Mouse (Mus musculus): Measurements from ENCODE around the gene Lhx8. TPM values are rescaled to one million over a fixed set of nuclear protein-coding genes. Genes with fewer than 3 reads are reported as not detected.

The Lhx8 gene
- polyA plus RNA-seq, 1 experiment from 2014 or later = not detected

DNA sequence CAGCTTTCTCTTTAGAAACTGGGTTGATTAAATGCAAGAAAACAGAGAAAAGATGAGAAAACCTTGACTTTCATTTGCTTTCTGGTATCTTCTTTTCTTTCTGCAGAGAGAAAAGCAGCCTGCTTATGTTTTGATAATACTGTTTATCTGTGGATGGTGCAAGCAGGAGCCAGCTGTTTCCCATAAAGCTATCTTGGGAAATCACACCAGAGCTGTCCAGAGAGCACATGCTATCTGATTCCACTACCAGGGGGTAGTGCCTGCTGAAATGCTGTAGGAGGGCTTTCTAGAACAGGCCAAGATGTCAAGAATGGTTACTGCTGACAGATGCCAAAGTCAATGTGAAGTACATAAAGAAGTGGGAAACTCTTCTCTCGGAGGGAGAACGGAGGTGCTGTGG is 43.2 kb downstream of the Lhx8 start:
- Histone ChIP-seq H3K4me1 (replicated peaks; ENCODE audit: control insufficient read depth, insufficient read depth, low read length) (0 out of 2 replicates have a peak, but pooled peaks cover 5% of the 10 kb centered on the region), H3K9ac (ENCODE audit: low read length) (no peak overlapping the region), H3K9me3 (ENCODE audit: control insufficient read depth, low read length) (no peaks in the 10 kb centered on the region), H3K27ac (ENCODE audit: low read depth) (no peak overlapping the region), H3K4me3 (ENCODE audit: low read depth, low read length) (no peak overlapping the region), H3K36me3 (ENCODE audit: control insufficient read depth, insufficient read depth, low read length) (no peaks in the 10 kb centered on the region), H3K4me2 (ENCODE audit: low read length) (no peak overlapping the region), H3K27me3 (replicated peaks; ENCODE audit: control insufficient read depth, insufficient read depth, low read length) (no peaks in the 10 kb centered on the region)
- DNase-seq (ENCODE audit: low spot score) (no peak), ATAC-seq (replicated peaks; ENCODE audit: low FRiP score, low TSS enrichment, low read depth) (no peak)
- WGBS = 78% methylated on average over 2 of the region's 2 CpGs

- Histone ChIP-seq H3K36me3 (ENCODE audit: control insufficient read depth, insufficient read depth, low read length) (no peaks in the 10 kb centered on the region), H3K9ac (ENCODE audit: low read length) (no peak overlapping the region), H3K27me3 (replicated peaks; ENCODE audit: control insufficient read depth, insufficient read depth, low read length) (no peaks in the 10 kb centered on the region), H3K9me3 (ENCODE audit: control insufficient read depth, low read length) (no peaks in the 10 kb centered on the region), H3K4me3 (ENCODE audit: low read depth, low read length) (no peak overlapping the region), H3K4me2 (ENCODE audit: low read length) (no peak overlapping the region), H3K27ac (ENCODE audit: low read depth) (no peak overlapping the region), H3K4me1 (replicated peaks; ENCODE audit: control insufficient read depth, insufficient read depth, low read length) (0 out of 2 replicates have a peak, but pooled peaks cover 5% of the 10 kb centered on the region)
- DNase-seq (ENCODE audit: low spot score) = no peak
- WGBS = 34% methylated on average over 4 of the region's 4 CpGs
- no peak for ATAC-seq (replicated peaks; ENCODE audit: low FRiP score, low TSS enrichment, low read depth)
Measured at GRCm38 (mm10) chr3:154285351-154285750, 45.1 kb downstream of the Lhx8 start.

DNA sequence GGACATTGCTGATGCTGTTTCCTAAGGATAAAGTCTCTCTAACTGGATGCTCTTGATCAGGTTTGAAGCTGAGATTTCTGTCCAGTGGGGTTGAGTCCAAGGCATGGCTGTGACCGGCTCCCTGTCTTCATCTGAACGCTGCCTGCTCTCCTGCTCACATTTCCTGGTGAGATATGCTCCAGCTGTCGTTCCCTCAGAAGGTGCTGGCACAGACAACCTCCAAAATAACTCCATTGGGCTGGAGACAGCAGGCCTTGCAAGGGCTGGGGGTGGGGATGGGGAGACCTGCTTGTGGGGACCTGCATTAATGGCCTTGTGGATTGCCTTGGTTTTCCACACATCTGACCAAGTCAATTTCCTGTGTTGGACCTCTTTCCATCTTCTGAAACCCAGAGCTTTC is 46.2 kb downstream of the Lhx8 start:
- no peaks in the 10 kb centered on the region for H3K27me3 ChIP-seq (replicated peaks; ENCODE audit: control insufficient read depth, insufficient read depth, low read length)
- no peaks in the 10 kb centered on the region for H3K9me3 ChIP-seq (ENCODE audit: control insufficient read depth, low read length)
- H3K27ac ChIP-seq (ENCODE audit: low read depth) = no peak overlapping the region
- 0 out of 2 replicates have a peak, but pooled peaks cover 3% of the 10 kb centered on the region for H3K4me1 ChIP-seq (replicated peaks; ENCODE audit: control insufficient read depth, insufficient read depth, low read length)
- H3K9ac ChIP-seq (ENCODE audit: low read length) = no peak overlapping the region
- H3K36me3 ChIP-seq (ENCODE audit: control insufficient read depth, insufficient read depth, low read length) = no peaks in the 10 kb centered on the region
- no peak overlapping the region for H3K4me2 ChIP-seq (ENCODE audit: low read length)
- no peak overlapping the region for H3K4me3 ChIP-seq (ENCODE audit: low read depth, low read length)
- 18% methylated on average over 3 of the region's 3 CpGs for WGBS
- no peak for DNase-seq (ENCODE audit: low spot score)
- ATAC-seq (replicated peaks; ENCODE audit: low FRiP score, low TSS enrichment, low read depth) = no peak

- Histone ChIP-seq H3K27me3 (replicated peaks; ENCODE audit: control insufficient read depth, insufficient read depth, low read length) (peaks cover 11% of the 10 kb centered on the region), H3K36me3 (ENCODE audit: control insufficient read depth, insufficient read depth, low read length) (no peaks in the 10 kb centered on the region), H3K9ac (ENCODE audit: low read length) (no peak overlapping the region), H3K27ac (ENCODE audit: low read depth) (no peak overlapping the region), H3K9me3 (ENCODE audit: control insufficient read depth, low read length) (no peaks in the 10 kb centered on the region), H3K4me3 (ENCODE audit: low read depth, low read length) (no peak overlapping the region), H3K4me1 (replicated peaks; ENCODE audit: control insufficient read depth, insufficient read depth, low read length) (no peaks in the 10 kb centered on the region), H3K4me2 (ENCODE audit: low read length) (no peak overlapping the region)
- 60% methylated on average over 3 of the region's 3 CpGs for WGBS
- ATAC-seq (replicated peaks; ENCODE audit: low FRiP score, low TSS enrichment, low read depth) = no peak
- DNase-seq (ENCODE audit: low spot score) = no peak
Measured at GRCm38 (mm10) chr3:154274681-154275080, 55.8 kb downstream of the Lhx8 start.

DNA sequence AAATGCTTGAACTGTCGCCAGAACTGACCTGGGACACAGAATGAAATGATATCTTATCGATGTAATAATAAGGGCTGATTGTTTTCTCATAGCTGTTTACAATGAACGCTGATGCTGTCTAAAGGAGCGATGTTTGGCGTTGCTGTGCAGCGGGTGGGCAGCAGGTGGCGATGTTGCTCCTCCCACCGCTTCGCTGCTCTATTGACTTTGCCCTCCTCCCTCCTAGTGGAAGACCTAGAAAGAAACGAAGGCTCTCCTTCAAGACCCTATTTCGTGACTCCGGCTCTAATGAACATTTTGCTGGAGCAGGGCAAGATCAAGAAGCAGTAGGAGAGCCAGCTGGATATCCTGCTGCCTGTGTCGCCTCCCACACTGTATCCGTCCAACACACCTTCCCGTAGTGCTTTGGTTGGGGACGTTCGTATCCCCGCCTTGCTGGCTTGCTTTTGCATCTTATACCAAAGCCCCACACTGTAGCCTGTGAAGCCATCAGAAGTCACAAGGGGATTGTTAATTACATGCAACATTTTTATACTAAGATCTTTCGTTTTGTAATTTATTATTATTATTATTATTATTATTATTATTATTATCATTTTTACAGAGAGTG is 60.6 kb downstream of the Lhx8 start:
- Histone ChIP-seq H3K4me3 (ENCODE audit: low read depth, low read length) (0 out of 2 replicates have a peak overlapping the region, but pooled peaks have one; percentile 11), H3K36me3 (ENCODE audit: control insufficient read depth, insufficient read depth, low read length) (no peaks in the 10 kb centered on the region)
- no peak; the same call in 1 of the 2 replicates for ATAC-seq (replicated peaks; ENCODE audit: low FRiP score, low TSS enrichment, low read depth)

DNA sequence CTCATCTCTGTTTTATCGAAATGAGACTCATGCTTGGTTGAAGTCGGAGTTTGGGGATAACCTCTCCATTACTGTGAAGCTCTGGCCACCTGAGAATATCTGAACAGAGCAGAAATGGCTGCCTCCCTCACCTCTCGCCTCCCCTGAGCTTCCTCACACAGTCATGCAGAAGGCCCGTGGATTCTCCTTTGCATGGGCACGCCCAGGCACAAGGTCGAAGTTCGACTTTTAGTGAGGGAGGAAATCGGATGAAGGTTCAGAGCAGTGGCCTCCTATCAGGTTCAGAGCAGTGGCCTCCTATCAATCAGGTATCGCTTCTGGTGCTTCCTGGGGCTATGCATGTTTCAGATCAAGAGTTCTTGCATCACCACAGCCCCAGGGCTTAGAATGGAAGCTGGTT is 62.1 kb downstream of the Lhx8 start:
- Histone ChIP-seq H3K9ac (ENCODE audit: low read length) (no peak overlapping the region), H3K9me3 (ENCODE audit: control insufficient read depth, low read length) (no peaks in the 10 kb centered on the region), H3K27me3 (replicated peaks; ENCODE audit: control insufficient read depth, insufficient read depth, low read length) (peaks cover 11% of the 10 kb centered on the region), H3K36me3 (ENCODE audit: control insufficient read depth, insufficient read depth, low read length) (no peaks in the 10 kb centered on the region), H3K4me2 (ENCODE audit: low read length) (no peak overlapping the region), H3K4me3 (ENCODE audit: low read depth, low read length) (no peak overlapping the region), H3K4me1 (replicated peaks; ENCODE audit: control insufficient read depth, insufficient read depth, low read length) (no peaks in the 10 kb centered on the region), H3K27ac (ENCODE audit: low read depth) (no peak overlapping the region)
- ATAC-seq (replicated peaks; ENCODE audit: low FRiP score, low TSS enrichment, low read depth) = peak; percentile 51; the same call in 1 of the 2 replicates
- 69% methylated on average over 9 of the region's 9 CpGs for WGBS
- no peak for DNase-seq (ENCODE audit: low spot score)

More for the DNA sequence above, 60.6 kb downstream of the Lhx8 start:
- no peak overlapping the region for H3K27ac ChIP-seq (ENCODE audit: low read depth)
- no peaks in the 10 kb centered on the region for H3K9me3 ChIP-seq (ENCODE audit: control insufficient read depth, low read length)
- peaks cover 11% of the 10 kb centered on the region for H3K27me3 ChIP-seq (replicated peaks; ENCODE audit: control insufficient read depth, insufficient read depth, low read length)
- DNase-seq (ENCODE audit: low spot score) = peak; percentile 94
- 15% methylated on average over 19 of the region's 19 CpGs for WGBS
- no peak overlapping the region for H3K9ac ChIP-seq (ENCODE audit: low read length)
- H3K4me1 ChIP-seq (replicated peaks; ENCODE audit: control insufficient read depth, insufficient read depth, low read length) = no peaks in the 10 kb centered on the region
- peak overlapping the region; percentile 41 for H3K4me2 ChIP-seq (ENCODE audit: low read length)

GRCm38 (mm10) chr3:154257312-154257711 is 73.1 kb downstream of the Lhx8 start:
- no peak overlapping the region for H3K27ac ChIP-seq (ENCODE audit: low read depth)
- ATAC-seq (replicated peaks; ENCODE audit: low FRiP score, low TSS enrichment, low read depth) = no peak
- H3K4me1 ChIP-seq (replicated peaks; ENCODE audit: control insufficient read depth, insufficient read depth, low read length) = no peaks in the 10 kb centered on the region
- H3K4me3 ChIP-seq (ENCODE audit: low read depth, low read length) = no peak overlapping the region
- no peak overlapping the region for H3K4me2 ChIP-seq (ENCODE audit: low read length)
- no peaks in the 10 kb centered on the region for H3K9me3 ChIP-seq (ENCODE audit: control insufficient read depth, low read length)
- H3K36me3 ChIP-seq (ENCODE audit: control insufficient read depth, insufficient read depth, low read length) = no peaks in the 10 kb centered on the region
- no peaks in the 10 kb centered on the region for H3K27me3 ChIP-seq (replicated peaks; ENCODE audit: control insufficient read depth, insufficient read depth, low read length)
- no peak overlapping the region for H3K9ac ChIP-seq (ENCODE audit: low read length)
- DNase-seq (ENCODE audit: low spot score) = no peak

Measured in intestine, embryonic 14.5 days (tissue).